Mouse (Mus musculus): ENCODE measurements around the gene Degs2.

Gene Degs2

GRCm38 (mm10) chr12:108653358-108654335, 48.5 kb downstream of the Degs2 start:
- no peak for DNase-seq (ENCODE audit: low read depth, low spot score)

- no peak for DNase-seq (ENCODE audit: low read depth, low spot score)
These were observed 51.0 kb downstream of the Degs2 start for GRCm38 (mm10) chr12:108651053-108651660.

- no peak for DNase-seq (ENCODE audit: low read depth, low spot score)
These were observed 54.3 kb downstream of the Degs2 start for GRCm38 (mm10) chr12:108647784-108648183.

- no peak for DNase-seq (ENCODE audit: low read depth, low spot score)
These were observed 55.9 kb downstream of the Degs2 start for GRCm38 (mm10) chr12:108646234-108646633.

- no peak for DNase-seq (ENCODE audit: low read depth, low spot score)
These were observed 60.1 kb downstream of the Degs2 start for GRCm38 (mm10) chr12:108642019-108642418.

DNA sequence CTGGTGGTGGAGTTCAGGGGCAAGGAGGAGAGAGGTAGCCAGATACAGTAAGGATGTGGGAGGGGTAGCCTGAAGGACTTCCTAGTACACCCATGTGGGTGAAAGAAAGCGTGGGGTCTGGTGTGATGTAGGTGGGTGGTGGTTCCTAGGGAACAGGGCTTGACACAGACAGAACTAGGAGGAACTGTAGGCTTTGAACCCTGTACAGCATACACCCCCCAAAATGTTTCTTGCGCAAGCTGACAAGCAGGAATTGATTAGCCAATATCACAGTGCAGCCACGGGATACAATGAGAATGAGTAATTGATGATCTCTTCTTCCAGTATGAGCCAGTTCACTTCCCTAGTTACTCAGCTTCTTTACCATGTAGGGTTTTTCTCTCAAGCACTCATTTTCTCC, 63.0 kb downstream of the Degs2 start:
- DNase-seq (ENCODE audit: low read depth, low spot score), result no peak

DNA sequence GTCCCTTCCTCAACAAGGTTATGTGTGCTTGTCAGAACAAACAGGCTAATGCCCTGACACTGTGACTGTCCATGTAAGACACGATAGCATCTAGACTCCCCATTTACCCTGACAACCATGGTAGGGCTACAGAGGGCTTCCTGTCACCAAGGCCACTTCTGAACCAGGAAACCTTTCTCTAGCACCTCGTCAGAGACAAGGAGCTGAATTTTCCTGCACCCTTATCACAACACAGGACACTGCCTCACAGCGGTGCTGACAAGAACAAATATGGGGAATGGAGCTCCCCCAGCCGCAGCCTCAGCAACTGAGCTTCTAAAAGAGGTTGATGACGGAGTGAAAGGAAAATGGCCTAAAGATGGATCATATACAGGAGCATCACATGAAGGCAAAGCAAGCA, 64.7 kb downstream of the Degs2 start:
- DNase-seq (ENCODE audit: low read depth, low spot score), result no peak

GRCm38 (mm10) chr12:108635501-108635900, 66.6 kb downstream of the Degs2 start:
- no peak for DNase-seq (ENCODE audit: low read depth, low spot score)

DNA sequence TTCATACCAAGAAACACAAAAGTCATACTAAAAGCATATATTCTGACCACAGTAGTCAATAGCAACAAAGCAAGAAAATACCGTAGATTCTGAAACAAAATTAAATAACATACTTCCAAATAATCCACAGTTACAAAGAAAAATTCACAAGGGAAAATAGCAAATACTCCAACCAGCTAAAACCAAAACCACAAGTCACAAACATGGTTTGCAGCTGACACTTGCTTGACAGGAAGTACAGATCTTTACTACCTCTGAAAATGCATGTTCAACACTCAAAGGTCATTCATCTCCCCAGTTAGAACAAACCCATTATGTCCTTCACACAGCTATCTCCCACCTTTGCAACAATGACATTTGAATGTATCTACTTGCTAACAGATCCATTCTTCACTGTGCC, 68.1 kb downstream of the Degs2 start:
- DNase-seq (ENCODE audit: low read depth, low spot score), result no peak

- DNase-seq (ENCODE audit: low read depth, low spot score), result no peak
These were observed 69.6 kb downstream of the Degs2 start for GRCm38 (mm10) chr12:108632501-108632900.

- DNase-seq (ENCODE audit: low read depth, low spot score), result no peak
These were observed 71.1 kb downstream of the Degs2 start for GRCm38 (mm10) chr12:108630741-108631688.

DNA sequence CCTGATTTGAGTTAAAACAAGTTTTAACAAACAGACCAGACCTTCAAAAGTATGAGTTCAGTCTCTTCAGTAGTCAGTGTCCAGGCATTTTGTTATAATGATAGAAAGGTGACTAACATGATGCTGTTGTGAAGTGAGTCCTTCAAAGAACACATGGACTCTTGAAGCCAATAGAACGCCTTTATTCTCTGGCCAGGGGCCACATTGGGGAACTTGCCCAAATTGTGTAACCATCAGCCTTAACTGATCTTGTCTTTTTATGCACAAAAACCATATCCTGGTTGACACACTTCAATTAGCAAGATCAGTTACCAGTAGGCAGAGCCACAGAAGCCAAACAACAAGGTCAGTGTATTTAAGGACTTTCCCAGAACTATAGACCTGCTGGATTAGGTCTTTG, 72.6 kb downstream of the Degs2 start:
- no peak for DNase-seq (ENCODE audit: low read depth, low spot score)

All from forelimb bud, embryonic 11.5 days (tissue).